Mouse (Mus musculus): ENCODE measurements around the gene Nmrk2. TPM values are rescaled to one million over a fixed set of nuclear protein-coding genes. Genes with fewer than 3 reads are reported as not detected.
"Not testable (repeated sequence)": the region's sequence is repeated elsewhere in the genome, so short reads cannot be mapped to it uniquely, and the experiment has no call there.

Gene Nmrk2
- polyA plus RNA-seq, 1 experiment: 0.97 TPM

DNA sequence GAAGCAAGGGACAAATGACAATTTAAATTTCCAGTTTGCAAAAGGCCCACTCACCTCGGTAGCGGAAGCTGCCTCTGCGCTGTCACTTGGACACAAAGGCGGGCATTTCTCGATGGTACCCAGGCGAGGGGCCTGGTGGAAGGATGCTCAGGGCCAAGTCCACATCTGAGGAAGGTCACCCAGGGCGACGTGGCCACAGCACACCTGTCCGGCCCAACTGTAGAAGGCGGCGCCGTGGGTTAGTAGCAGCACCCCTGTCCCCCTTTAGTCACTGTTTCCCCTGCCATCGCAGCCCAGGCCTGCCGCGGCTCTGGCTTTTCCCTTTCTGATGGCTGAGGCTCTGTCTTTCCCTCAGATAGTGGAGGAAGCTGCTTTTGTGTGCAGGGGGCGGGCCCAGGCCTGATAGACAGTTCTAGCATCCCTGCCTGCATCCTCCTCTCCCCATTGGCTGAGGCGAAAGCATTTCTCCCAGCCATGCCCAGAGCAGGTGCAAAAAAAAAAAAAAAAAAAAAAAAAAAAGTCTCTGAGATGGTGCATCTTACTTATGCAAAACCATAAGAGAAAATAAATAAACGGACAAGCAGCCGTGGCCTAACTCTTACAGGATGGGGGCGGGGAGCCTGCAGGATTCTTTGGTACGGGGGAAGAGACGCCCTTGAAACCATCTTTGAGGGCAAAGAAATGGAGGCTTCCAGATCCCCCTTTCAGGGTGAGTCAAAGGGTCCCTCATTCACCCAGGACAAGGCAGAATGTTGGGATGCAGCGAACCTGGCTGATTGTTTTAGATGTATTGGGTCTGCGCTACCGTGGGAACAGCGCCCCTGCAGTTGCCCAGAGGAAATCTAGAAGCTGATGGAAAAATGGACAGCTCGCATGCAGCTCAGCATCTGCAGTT, 28.8 kb upstream of the Nmrk2 start, which contains the start of gene Atcay:
Gene Atcay (minus strand): TSS at position 396 of the 895 bp plus-strand sequence.
- Histone ChIP-seq H3K4me3 (ENCODE audit: insufficient read depth, low read depth, low read length) (no peak within 1 kb of the TSS), H3K27me3 (replicated peaks; ENCODE audit: control insufficient read depth, insufficient read depth, low read length) (no peaks in the 10 kb centered on the region), H3K36me3 (ENCODE audit: control insufficient read depth, insufficient read depth, low read length) (no peaks in the 10 kb centered on the region), H3K27ac (ENCODE audit: insufficient read depth, low read depth, low read length) (no peak within 1 kb of the TSS), H3K4me1 (ENCODE audit: control insufficient read depth, insufficient read depth, low read length) (0 out of 2 replicates have a peak, but pooled peaks cover 3% of the 10 kb centered on the region)
- WGBS: 9% methylated on average over 27 of the region's 27 CpGs
- no peak for DNase-seq
- TF ChIP-seq CTCF (conservative IDR thresholded peaks at IDR 0.05; ENCODE audit: insufficient read depth, insufficient read length, low read depth, low read length) (peak; percentile 64), POLR2A (IDR thresholded peaks at IDR 0.05; ENCODE audit: low read depth, low read length) (no peak)

DNA sequence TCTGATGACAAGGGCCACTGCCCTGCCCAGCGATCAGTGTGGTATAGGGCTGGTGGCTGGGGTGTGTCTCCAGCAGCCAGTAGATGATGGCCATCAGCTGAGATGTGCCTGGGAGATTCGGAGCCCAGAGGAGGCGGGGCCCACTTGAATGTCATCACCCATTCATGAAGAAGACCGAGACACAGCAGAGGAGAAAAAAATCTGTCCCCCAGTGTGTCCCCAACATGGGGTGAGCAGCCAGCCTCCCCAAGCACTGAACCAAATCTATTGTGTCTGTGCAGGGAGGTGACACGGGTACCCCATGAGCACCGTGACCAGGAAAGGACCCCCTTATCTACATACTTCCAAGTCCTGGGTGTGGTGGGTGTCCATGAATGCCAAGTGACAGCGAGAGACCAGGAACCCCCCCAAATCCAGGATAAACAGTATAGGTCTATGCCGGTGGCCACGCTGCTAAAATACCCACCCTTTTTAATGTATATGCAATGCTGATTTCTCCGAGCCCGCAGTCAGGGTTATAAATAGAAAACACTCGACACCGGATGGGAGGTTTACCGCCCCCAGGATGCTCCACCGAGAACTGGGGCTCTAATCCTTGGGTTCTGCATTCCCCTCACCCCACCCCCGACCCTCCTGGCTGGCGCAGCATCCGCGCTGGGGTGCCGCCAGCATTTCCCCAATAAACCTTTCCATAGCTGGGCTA, 28.0 kb upstream of the Nmrk2 start:
- H3K36me3 ChIP-seq (ENCODE audit: control insufficient read depth, insufficient read depth, low read length): no peaks in the 10 kb centered on the region
- no peak overlapping the region for H3K4me3 ChIP-seq (ENCODE audit: insufficient read depth, low read depth, low read length)
- 0 out of 2 replicates have a peak, but pooled peaks cover 3% of the 10 kb centered on the region for H3K4me1 ChIP-seq (ENCODE audit: control insufficient read depth, insufficient read depth, low read length)
- H3K27ac ChIP-seq (ENCODE audit: insufficient read depth, low read depth, low read length): no peak overlapping the region
- no peaks in the 10 kb centered on the region for H3K27me3 ChIP-seq (replicated peaks; ENCODE audit: control insufficient read depth, insufficient read depth, low read length)
- DNase-seq: no peak
- TF ChIP-seq CTCF (conservative IDR thresholded peaks at IDR 0.05; ENCODE audit: insufficient read depth, insufficient read length, low read depth, low read length) (no peak), POLR2A (IDR thresholded peaks at IDR 0.05; ENCODE audit: low read depth, low read length) (no peak)
- WGBS: 19% methylated on average over 20 of the region's 20 CpGs

DNA sequence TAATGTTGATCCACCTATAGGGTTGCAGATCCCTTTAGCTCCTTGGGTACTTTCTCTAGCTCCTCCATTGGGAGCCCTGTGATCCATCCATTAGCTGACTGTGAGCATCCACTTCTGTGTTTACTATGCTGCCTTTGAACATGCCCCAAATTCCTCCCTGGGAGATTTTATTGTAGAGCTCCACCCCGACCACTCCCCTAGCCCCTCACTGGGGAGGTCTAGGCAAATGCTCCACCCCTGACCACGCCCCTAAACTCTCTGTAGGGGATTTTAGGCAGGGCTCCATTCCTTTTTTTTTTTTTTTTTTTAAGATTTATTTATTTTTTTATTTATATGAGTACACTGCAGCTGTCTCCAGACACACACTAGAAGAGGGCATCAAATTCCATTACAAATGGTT, 21.9 kb upstream of the Nmrk2 start:
- H3K4me1 ChIP-seq (ENCODE audit: control insufficient read depth, insufficient read depth, low read length); H3K4me3 ChIP-seq (ENCODE audit: insufficient read depth, low read depth, low read length); H3K27ac ChIP-seq (ENCODE audit: insufficient read depth, low read depth, low read length); H3K27me3 ChIP-seq (replicated peaks; ENCODE audit: control insufficient read depth, insufficient read depth, low read length); H3K36me3 ChIP-seq (ENCODE audit: control insufficient read depth, insufficient read depth, low read length); DNase-seq: not testable (repeated sequence)
- 50% methylated on average over 2 of the region's 2 CpGs for WGBS

DNA sequence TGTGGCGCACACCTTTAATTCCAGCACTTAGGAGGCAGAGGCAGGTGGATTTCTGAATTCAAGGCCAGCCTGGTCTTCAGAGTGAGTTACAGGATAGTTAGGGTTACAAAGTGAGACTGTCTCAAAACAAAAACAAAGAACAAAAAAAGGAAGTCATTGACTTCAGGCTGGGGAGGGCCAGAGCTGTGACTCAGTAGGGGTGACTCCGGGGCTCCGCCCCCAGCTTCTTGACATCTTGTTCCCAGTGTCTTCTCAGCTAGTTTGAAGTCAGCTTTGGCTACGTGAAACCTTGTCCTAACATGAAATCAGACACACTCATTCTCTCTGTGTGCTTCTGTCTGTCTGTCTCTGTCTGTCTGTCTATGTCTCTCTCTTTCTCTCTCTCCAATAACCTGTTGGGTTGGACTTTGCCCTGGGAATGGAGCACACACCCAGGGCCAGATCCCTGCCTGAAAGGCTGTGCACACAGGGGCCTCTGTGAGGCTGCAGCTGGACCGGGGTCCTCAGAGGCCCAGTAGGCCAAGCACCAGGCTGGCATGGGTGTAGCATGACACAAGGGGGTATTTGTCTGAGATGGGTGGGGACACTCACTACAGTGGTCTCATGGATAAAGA, 19.7 kb upstream of the Nmrk2 start:
- Histone ChIP-seq H3K27me3 (replicated peaks; ENCODE audit: control insufficient read depth, insufficient read depth, low read length) (no peaks in the 10 kb centered on the region), H3K36me3 (ENCODE audit: control insufficient read depth, insufficient read depth, low read length) (no peaks in the 10 kb centered on the region), H3K4me3 (ENCODE audit: insufficient read depth, low read depth, low read length) (no peak overlapping the region), H3K27ac (ENCODE audit: insufficient read depth, low read depth, low read length) (no peak overlapping the region), H3K4me1 (ENCODE audit: control insufficient read depth, insufficient read depth, low read length) (0 out of 2 replicates have a peak, but pooled peaks cover 3% of the 10 kb centered on the region)
- no peak for DNase-seq
- 83% methylated on average over 5 of the region's 5 CpGs for WGBS
- TF ChIP-seq CTCF (conservative IDR thresholded peaks at IDR 0.05; ENCODE audit: insufficient read depth, insufficient read length, low read depth, low read length) (no peak), POLR2A (IDR thresholded peaks at IDR 0.05; ENCODE audit: low read depth, low read length) (no peak)

DNA sequence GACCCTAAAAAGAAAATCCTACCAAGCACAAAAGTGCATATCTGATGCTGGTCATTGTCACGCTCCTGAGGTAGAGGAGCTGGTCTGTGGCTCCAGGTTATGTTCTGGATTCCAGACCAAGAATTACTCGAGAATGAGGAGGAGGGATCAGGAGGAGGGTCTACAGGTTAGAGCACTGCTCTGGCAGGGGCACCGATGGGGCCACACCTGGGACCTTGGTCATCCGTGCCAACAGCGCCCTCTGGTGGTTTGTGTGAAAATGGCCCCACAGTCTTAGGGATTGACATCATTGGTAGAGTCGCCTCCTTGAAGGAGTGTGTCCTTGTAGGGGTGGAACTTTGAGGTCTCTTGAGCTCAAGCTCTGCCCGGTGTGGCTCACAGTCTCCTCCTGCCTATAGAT, 16.1 kb upstream of the Nmrk2 start:
- TF ChIP-seq POLR2A (IDR thresholded peaks at IDR 0.05; ENCODE audit: low read depth, low read length) (no peak), CTCF (conservative IDR thresholded peaks at IDR 0.05; ENCODE audit: insufficient read depth, insufficient read length, low read depth, low read length) (peak; percentile 84)
- DNase-seq: peak; percentile 75
- WGBS: 23% methylated on average over 7 of the region's 7 CpGs
- no peak overlapping the region for H3K27ac ChIP-seq (ENCODE audit: insufficient read depth, low read depth, low read length)
- no peaks in the 10 kb centered on the region for H3K36me3 ChIP-seq (ENCODE audit: control insufficient read depth, insufficient read depth, low read length)
- H3K4me1 ChIP-seq (ENCODE audit: control insufficient read depth, insufficient read depth, low read length): 0 out of 2 replicates have a peak, but pooled peaks cover 3% of the 10 kb centered on the region
- H3K4me3 ChIP-seq (ENCODE audit: insufficient read depth, low read depth, low read length): no peak overlapping the region
- H3K27me3 ChIP-seq (replicated peaks; ENCODE audit: control insufficient read depth, insufficient read depth, low read length): no peaks in the 10 kb centered on the region

DNA sequence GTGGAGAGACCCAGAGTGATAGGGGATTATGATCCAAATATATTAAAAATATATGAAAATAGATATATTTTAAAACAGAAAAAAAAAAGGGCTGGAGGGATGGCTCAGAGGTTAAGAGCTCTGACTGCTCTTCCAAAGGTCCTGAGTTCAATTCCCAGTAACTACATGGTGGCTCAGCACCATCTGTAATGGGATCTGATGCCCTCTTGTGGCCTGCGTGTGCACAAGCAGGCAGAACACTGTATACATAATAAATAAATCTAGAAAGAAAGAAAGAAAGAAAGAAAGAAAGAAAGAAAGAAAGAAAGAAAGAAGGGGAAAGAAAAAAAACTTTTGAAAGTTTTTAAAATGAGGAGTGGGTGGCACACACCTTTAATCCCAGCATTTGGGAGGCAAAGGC, 15.4 kb upstream of the Nmrk2 start:
- H3K4me3 ChIP-seq (ENCODE audit: insufficient read depth, low read depth, low read length); H3K27me3 ChIP-seq (replicated peaks; ENCODE audit: control insufficient read depth, insufficient read depth, low read length); H3K27ac ChIP-seq (ENCODE audit: insufficient read depth, low read depth, low read length); H3K36me3 ChIP-seq (ENCODE audit: control insufficient read depth, insufficient read depth, low read length); DNase-seq; H3K4me1 ChIP-seq (ENCODE audit: control insufficient read depth, insufficient read depth, low read length): not testable (repeated sequence)
- WGBS: 26% methylated on average over 1 of the region's 1 CpGs
- TF ChIP-seq CTCF (conservative IDR thresholded peaks at IDR 0.05; ENCODE audit: insufficient read depth, insufficient read length, low read depth, low read length): peak; percentile 55

DNA sequence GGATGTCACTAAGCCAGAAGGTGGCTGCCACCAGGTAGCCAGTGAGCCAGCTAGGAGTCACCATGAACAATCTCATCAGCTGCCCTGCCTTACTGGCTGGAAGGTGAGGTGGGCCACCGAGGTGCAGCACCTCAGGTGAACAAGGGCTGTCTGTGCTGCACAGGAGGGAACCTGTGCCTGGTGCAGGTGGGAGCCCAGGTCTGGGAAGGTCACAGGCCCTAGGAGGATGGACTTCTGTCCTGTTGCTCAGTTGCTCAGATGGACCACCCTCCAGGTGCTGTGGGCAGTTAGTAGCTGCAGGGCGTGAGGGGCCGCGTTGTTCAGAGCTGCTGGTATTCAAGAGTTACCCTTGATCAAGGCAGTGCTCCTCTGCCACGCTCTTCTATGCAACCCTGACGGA, 15.0 kb upstream of the Nmrk2 start:
- no peaks in the 10 kb centered on the region for H3K27me3 ChIP-seq (replicated peaks; ENCODE audit: control insufficient read depth, insufficient read depth, low read length)
- no peak overlapping the region for H3K4me3 ChIP-seq (ENCODE audit: insufficient read depth, low read depth, low read length)
- 89% methylated on average over 6 of the region's 6 CpGs for WGBS
- H3K27ac ChIP-seq (ENCODE audit: insufficient read depth, low read depth, low read length): no peak overlapping the region
- no peaks in the 10 kb centered on the region for H3K36me3 ChIP-seq (ENCODE audit: control insufficient read depth, insufficient read depth, low read length)
- TF ChIP-seq POLR2A (IDR thresholded peaks at IDR 0.05; ENCODE audit: low read depth, low read length): no peak
- no peak for TF ChIP-seq CTCF (conservative IDR thresholded peaks at IDR 0.05; ENCODE audit: insufficient read depth, insufficient read length, low read depth, low read length)
- 0 out of 2 replicates have a peak, but pooled peaks cover 3% of the 10 kb centered on the region for H3K4me1 ChIP-seq (ENCODE audit: control insufficient read depth, insufficient read depth, low read length)
- DNase-seq: no peak
